Mouse (Mus musculus): ENCODE measurements around the gene Scamp5. TPM values are rescaled to one million over a fixed set of nuclear protein-coding genes. Genes with fewer than 3 reads are reported as not detected.

Gene Scamp5
- polyA plus RNA-seq, 1 experiment from 2014 or later: 17.7 TPM

DNA sequence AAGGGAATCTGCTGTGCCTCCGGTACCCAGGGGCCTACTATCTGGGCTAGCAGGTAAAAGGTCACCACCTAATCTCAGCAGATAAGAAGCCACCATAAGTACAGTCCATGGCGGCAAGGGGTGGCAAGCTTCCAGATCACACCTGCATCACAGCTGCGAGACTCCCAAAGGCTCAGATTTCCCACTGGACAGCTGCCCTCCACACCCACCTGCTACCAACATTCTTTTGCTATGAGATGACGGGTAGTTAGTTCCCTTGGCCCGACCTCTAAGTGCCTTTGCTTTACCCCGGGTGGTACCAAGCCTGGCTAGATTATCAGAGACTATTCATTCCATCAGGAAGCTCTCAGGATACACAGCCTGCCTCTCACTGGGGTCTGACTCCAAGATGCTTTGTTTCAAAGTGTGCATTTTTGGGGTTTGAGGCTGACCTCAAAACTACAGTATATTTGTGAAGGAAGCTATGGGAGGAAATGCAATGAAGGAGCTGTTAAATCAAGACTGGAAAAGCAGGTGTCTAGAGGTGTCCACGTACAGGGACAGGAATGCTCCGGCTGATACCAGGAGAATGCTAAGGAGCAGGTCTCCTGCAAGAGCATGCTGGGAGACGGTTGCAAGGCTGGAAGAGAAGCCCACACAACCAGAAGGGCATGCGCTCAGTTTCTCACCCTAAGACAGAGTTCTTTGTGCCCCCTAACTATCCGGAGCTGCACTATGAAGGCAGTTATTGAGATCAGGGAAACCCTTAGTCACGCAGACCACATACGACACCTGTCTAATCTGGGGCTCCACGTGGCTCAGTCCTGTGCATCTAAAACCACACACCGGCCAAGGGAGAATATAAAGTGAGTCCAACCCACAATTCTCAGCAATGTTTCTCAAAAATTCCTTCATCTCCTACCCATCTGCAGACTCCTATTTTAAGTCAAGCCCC is 65.3 kb downstream of the Scamp5 start:
- no peaks in the 10 kb centered on the region for H3K27me3 ChIP-seq (ENCODE audit: insufficient read depth, low read length)
- no peak for ATAC-seq (ENCODE audit: low FRiP score, low TSS enrichment)
- H3K9me3 ChIP-seq (ENCODE audit: low read length): peaks cover 16% of the 10 kb centered on the region
- H3K27ac ChIP-seq (ENCODE audit: low read length): no peak overlapping the region
- no peak overlapping the region for H3K4me2 ChIP-seq (replicated peaks; ENCODE audit: low read depth, low read length)
- no peak overlapping the region for H3K4me3 ChIP-seq (ENCODE audit: low read length)
- no peaks in the 10 kb centered on the region for H3K36me3 ChIP-seq (ENCODE audit: insufficient read depth, low read length)
- H3K4me1 ChIP-seq (ENCODE audit: insufficient read depth, low read length): no peaks in the 10 kb centered on the region
- no peak overlapping the region for H3K9ac ChIP-seq (replicated peaks; ENCODE audit: low read length)
- WGBS: 83% methylated on average over 15 of the region's 15 CpGs

DNA sequence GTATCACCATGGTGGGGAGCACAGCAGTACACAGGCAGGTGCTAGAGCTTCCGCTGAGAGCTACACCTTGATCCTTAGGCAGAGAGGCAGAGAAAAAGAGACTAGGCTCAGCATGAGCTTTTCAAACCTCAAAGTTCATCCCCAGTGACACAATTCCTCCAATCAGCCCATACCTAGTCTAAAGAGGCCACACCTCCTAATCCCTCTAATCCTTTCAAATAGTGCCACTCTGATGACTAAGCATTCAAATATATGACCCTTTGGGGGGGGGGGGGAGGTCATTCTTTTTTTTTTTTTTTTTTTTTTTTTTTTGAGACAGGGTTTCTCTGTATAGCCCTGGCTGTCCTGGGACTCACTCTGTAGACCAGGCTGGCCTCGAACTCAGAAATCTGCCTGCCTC is 69.1 kb downstream of the Scamp5 start:
- no peaks in the 10 kb centered on the region for H3K27me3 ChIP-seq (ENCODE audit: insufficient read depth, low read length)
- H3K36me3 ChIP-seq (ENCODE audit: insufficient read depth, low read length): no peaks in the 10 kb centered on the region
- no peak overlapping the region for H3K9ac ChIP-seq (replicated peaks; ENCODE audit: low read length)
- no peaks in the 10 kb centered on the region for H3K4me1 ChIP-seq (ENCODE audit: insufficient read depth, low read length)
- H3K9me3 ChIP-seq (ENCODE audit: low read length): peaks cover 16% of the 10 kb centered on the region
- 95% methylated on average over 2 of the region's 2 CpGs for WGBS
- no peak overlapping the region for H3K4me2 ChIP-seq (replicated peaks; ENCODE audit: low read depth, low read length)
- no peak overlapping the region for H3K4me3 ChIP-seq (ENCODE audit: low read length)
- ATAC-seq (ENCODE audit: low FRiP score, low TSS enrichment): no peak
- H3K27ac ChIP-seq (ENCODE audit: low read length): no peak overlapping the region

DNA sequence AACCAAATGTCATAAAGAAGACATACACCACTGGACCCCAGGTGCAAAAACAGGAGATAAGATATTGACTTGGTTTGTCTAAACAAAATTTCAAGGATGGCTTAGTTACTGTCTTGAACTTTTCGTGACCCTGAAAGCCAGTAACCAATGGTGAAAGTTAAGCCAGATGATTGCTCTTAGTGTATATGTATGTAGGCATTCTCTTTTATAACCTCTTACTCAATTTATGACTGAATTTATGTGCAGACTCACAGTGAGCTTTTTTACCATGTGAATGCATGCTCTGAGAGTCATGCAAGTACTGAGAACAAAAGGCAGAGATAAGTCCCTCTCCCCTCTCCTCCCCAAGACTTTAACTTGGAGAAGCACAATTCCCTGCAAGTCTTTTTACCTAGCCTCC is 75.0 kb downstream of the Scamp5 start:
- ATAC-seq (ENCODE audit: low FRiP score, low TSS enrichment): no peak
- WGBS: 81% methylated on average over 1 of the region's 1 CpGs
- Histone ChIP-seq H3K4me2 (replicated peaks; ENCODE audit: low read depth, low read length) (no peak overlapping the region), H3K4me1 (ENCODE audit: insufficient read depth, low read length) (no peaks in the 10 kb centered on the region), H3K4me3 (ENCODE audit: low read length) (no peak overlapping the region), H3K36me3 (ENCODE audit: insufficient read depth, low read length) (no peaks in the 10 kb centered on the region), H3K9ac (replicated peaks; ENCODE audit: low read length) (no peak overlapping the region), H3K27ac (ENCODE audit: low read length) (peak overlapping the region; percentile 3; the same call in 1 of the 2 replicates), H3K9me3 (ENCODE audit: low read length) (no peaks in the 10 kb centered on the region), H3K27me3 (ENCODE audit: insufficient read depth, low read length) (no peaks in the 10 kb centered on the region)

Other genes with a start within 250 kb of the Scamp5 start
- gene Trcg1, start 231.5 kb downstream of the Scamp5 start, polyA plus RNA-seq (2015; fragmentation: Nextera tagmentation; extraction: Ambion mirVana): not detected in 2 replicates
- gene 1700017B05Rik, start 205.4 kb downstream of the Scamp5 start, polyA plus RNA-seq (2015; fragmentation: Nextera tagmentation; extraction: Ambion mirVana): 23.0 and 26.3 TPM in 2 replicates
- gene Ppcdc, start 27.9 kb downstream of the Scamp5 start, polyA plus RNA-seq (2015; fragmentation: Nextera tagmentation; extraction: Ambion mirVana): 29.7 and 30.5 TPM in 2 replicates
- 5.5 and 6.4 TPM in 2 replicates for gene Rpp25, start 36.0 kb upstream of the Scamp5 start, polyA plus RNA-seq (2015; fragmentation: Nextera tagmentation; extraction: Ambion mirVana)
- gene Cox5a, start 53.2 kb upstream of the Scamp5 start, polyA plus RNA-seq (2015; fragmentation: Nextera tagmentation; extraction: Ambion mirVana): 670 and 691 TPM in 2 replicates
- 19.0 and 19.8 TPM in 2 replicates for gene Fam219b, start 69.5 kb upstream of the Scamp5 start, polyA plus RNA-seq (2015; fragmentation: Nextera tagmentation; extraction: Ambion mirVana)
- 54.6 and 57.2 TPM in 2 replicates for gene Mpi, start 84.7 kb upstream of the Scamp5 start, polyA plus RNA-seq (2015; fragmentation: Nextera tagmentation; extraction: Ambion mirVana)
- 93.4 and 101 TPM in 2 replicates for gene Scamp2, start 92.9 kb upstream of the Scamp5 start, polyA plus RNA-seq (2015; fragmentation: Nextera tagmentation; extraction: Ambion mirVana)
- 18.3 and 22.7 TPM in 2 replicates for gene Ulk3, start 121.4 kb upstream of the Scamp5 start, polyA plus RNA-seq (2015; fragmentation: Nextera tagmentation; extraction: Ambion mirVana)
- not detected in 2 replicates for gene Cplx3, start 138.2 kb upstream of the Scamp5 start, polyA plus RNA-seq (2015; fragmentation: Nextera tagmentation; extraction: Ambion mirVana)
- not detected in 2 replicates for gene Lman1l, start 152.7 kb upstream of the Scamp5 start, polyA plus RNA-seq (2015; fragmentation: Nextera tagmentation; extraction: Ambion mirVana)
- 27.2 and 31.6 TPM in 2 replicates for gene Csk, start 185.6 kb upstream of the Scamp5 start, polyA plus RNA-seq (2015; fragmentation: Nextera tagmentation; extraction: Ambion mirVana)
- not detected in 2 replicates for gene Cyp1a2, start 215.6 kb upstream of the Scamp5 start, polyA plus RNA-seq (2015; fragmentation: Nextera tagmentation; extraction: Ambion mirVana)
- 0.23 and 0.25 TPM in 2 replicates for gene Cyp1a1, start 219.9 kb upstream of the Scamp5 start, polyA plus RNA-seq (2015; fragmentation: Nextera tagmentation; extraction: Ambion mirVana)
- 39.2 and 41.2 TPM in 2 replicates for gene Edc3, start 240.5 kb upstream of the Scamp5 start, polyA plus RNA-seq (2015; fragmentation: Nextera tagmentation; extraction: Ambion mirVana)